Mouse (Mus musculus): ENCODE measurements around the gene Tcam1.

DNA sequence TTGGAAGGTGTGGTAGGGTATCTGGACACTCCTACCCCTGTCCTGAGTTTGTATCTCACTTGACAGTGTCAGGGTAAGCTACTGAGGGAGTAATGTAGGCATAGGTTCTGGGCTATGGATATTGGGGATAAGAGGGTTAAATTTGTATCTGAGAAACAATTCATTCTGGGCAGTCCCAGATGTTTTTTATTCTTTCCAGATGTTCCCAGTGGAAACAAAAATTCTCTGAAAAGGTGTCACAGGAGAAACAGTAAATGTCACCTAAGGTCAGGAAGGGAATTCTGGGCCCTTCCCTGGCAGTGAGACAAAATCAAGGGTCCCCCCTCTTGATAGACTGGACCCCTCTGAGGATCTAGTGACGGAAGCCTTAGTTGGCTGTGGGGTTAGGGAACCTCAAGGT lies 39.9 kb downstream of the Tcam1 start:
- no peak for TF ChIP-seq CTCF (IDR thresholded peaks at IDR 0.05)
- no peak for TF ChIP-seq EP300 (IDR thresholded peaks at IDR 0.05)
